Mouse (Mus musculus): ENCODE results near the gene Camk2b. TPM values are rescaled to one million over a fixed set of nuclear protein-coding genes. Genes with fewer than 3 reads are reported as not detected.

The Camk2b gene
- polyA plus RNA-seq, 1 experiment, result 3.4 TPM

GRCm38 (mm10) chr11:5980561-5980960, 85.6 kb downstream of the Camk2b start:
- Histone ChIP-seq H3K4me1 (ENCODE audit: control insufficient read depth, insufficient read depth, low read length) (no peaks in the 10 kb centered on the region; the same call in 1 of the 2 replicates), H3K27me3 (ENCODE audit: control insufficient read depth, insufficient read depth, low read length) (no peaks in the 10 kb centered on the region), H3K4me3 (ENCODE audit: control insufficient read depth, low read depth, low read length) (no peak overlapping the region), H3K27ac (ENCODE audit: control insufficient read depth, insufficient read depth, low read depth, low read length) (no peak overlapping the region), H3K36me3 (ENCODE audit: control insufficient read depth, insufficient read depth, low read length) (no peaks in the 10 kb centered on the region)
- no peak for TF ChIP-seq CTCF (IDR thresholded peaks at IDR 0.05; ENCODE audit: control insufficient read depth, insufficient read depth, insufficient replicate concordance, low read depth, low read length)
- no peak for TF ChIP-seq POLR2A (IDR thresholded peaks at IDR 0.05; ENCODE audit: control insufficient read depth, low read depth, low read length)

GRCm38 (mm10) chr11:5980108-5980507, 86.1 kb downstream of the Camk2b start:
- TF ChIP-seq CTCF (IDR thresholded peaks at IDR 0.05; ENCODE audit: control insufficient read depth, insufficient read depth, insufficient replicate concordance, low read depth, low read length) (no peak), POLR2A (IDR thresholded peaks at IDR 0.05; ENCODE audit: control insufficient read depth, low read depth, low read length) (no peak)
- H3K36me3 ChIP-seq (ENCODE audit: control insufficient read depth, insufficient read depth, low read length), result no peaks in the 10 kb centered on the region
- no peak overlapping the region for H3K27ac ChIP-seq (ENCODE audit: control insufficient read depth, insufficient read depth, low read depth, low read length)
- no peak overlapping the region for H3K4me3 ChIP-seq (ENCODE audit: control insufficient read depth, low read depth, low read length)
- no peaks in the 10 kb centered on the region; the same call in 1 of the 2 replicates for H3K4me1 ChIP-seq (ENCODE audit: control insufficient read depth, insufficient read depth, low read length)
- H3K27me3 ChIP-seq (ENCODE audit: control insufficient read depth, insufficient read depth, low read length), result no peaks in the 10 kb centered on the region

- TF ChIP-seq CTCF (IDR thresholded peaks at IDR 0.05; ENCODE audit: control insufficient read depth, insufficient read depth, insufficient replicate concordance, low read depth, low read length) (0 out of 2 replicates have a peak, but pooled peaks have one; percentile 1), POLR2A (IDR thresholded peaks at IDR 0.05; ENCODE audit: control insufficient read depth, low read depth, low read length) (no peak)
- Histone ChIP-seq H3K4me3 (ENCODE audit: control insufficient read depth, low read depth, low read length) (no peak overlapping the region), H3K4me1 (ENCODE audit: control insufficient read depth, insufficient read depth, low read length) (no peaks in the 10 kb centered on the region; the same call in 1 of the 2 replicates), H3K27ac (ENCODE audit: control insufficient read depth, insufficient read depth, low read depth, low read length) (no peak overlapping the region), H3K27me3 (ENCODE audit: control insufficient read depth, insufficient read depth, low read length) (no peaks in the 10 kb centered on the region), H3K36me3 (ENCODE audit: control insufficient read depth, insufficient read depth, low read length) (no peaks in the 10 kb centered on the region)
Observed at GRCm38 (mm10) chr11:5979088-5979487, 87.1 kb downstream of the Camk2b start.

DNA sequence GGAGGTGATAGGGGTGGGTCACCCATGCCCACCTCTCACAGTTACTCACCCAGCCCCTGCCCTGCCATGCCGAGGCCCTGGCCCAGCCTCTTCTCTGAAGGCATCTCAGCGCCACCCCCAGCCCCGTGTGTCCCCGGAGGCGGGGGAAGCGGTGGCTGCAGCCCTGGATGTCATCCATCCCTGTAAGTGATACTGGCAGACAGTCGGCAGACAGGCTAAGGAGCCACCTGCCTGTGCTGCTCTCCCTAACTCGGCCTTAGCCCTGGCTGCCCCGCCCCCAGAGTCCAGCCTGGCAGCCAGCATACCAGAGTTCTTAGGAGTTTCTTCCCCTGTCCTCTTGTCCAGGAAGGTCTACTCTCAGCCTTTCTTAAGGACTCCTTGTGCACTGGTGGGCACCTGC, 90.1 kb downstream of the Camk2b start:
- H3K4me3 ChIP-seq (ENCODE audit: control insufficient read depth, low read depth, low read length), result no peak overlapping the region
- H3K27ac ChIP-seq (ENCODE audit: control insufficient read depth, insufficient read depth, low read depth, low read length), result no peak overlapping the region
- TF ChIP-seq POLR2A (IDR thresholded peaks at IDR 0.05; ENCODE audit: control insufficient read depth, low read depth, low read length) (no peak), CTCF (IDR thresholded peaks at IDR 0.05; ENCODE audit: control insufficient read depth, insufficient read depth, insufficient replicate concordance, low read depth, low read length) (no peak)
- no peaks in the 10 kb centered on the region for H3K27me3 ChIP-seq (ENCODE audit: control insufficient read depth, insufficient read depth, low read length)
- peaks cover 7% of the 10 kb centered on the region for H3K4me1 ChIP-seq (ENCODE audit: control insufficient read depth, insufficient read depth, low read length)
- no peaks in the 10 kb centered on the region for H3K36me3 ChIP-seq (ENCODE audit: control insufficient read depth, insufficient read depth, low read length)

- Histone ChIP-seq H3K4me1 (ENCODE audit: control insufficient read depth, insufficient read depth, low read length) (peaks cover 7% of the 10 kb centered on the region), H3K27ac (ENCODE audit: control insufficient read depth, insufficient read depth, low read depth, low read length) (no peak overlapping the region), H3K27me3 (ENCODE audit: control insufficient read depth, insufficient read depth, low read length) (no peaks in the 10 kb centered on the region), H3K36me3 (ENCODE audit: control insufficient read depth, insufficient read depth, low read length) (no peaks in the 10 kb centered on the region), H3K4me3 (ENCODE audit: control insufficient read depth, low read depth, low read length) (no peak overlapping the region)
- TF ChIP-seq POLR2A (IDR thresholded peaks at IDR 0.05; ENCODE audit: control insufficient read depth, low read depth, low read length), result no peak
Observed at GRCm38 (mm10) chr11:5975068-5975467, 91.1 kb downstream of the Camk2b start.

GRCm38 (mm10) chr11:5974053-5974452, 92.1 kb downstream of the Camk2b start:
- H3K4me1 ChIP-seq (ENCODE audit: control insufficient read depth, insufficient read depth, low read length), result peaks cover 7% of the 10 kb centered on the region
- H3K4me3 ChIP-seq (ENCODE audit: control insufficient read depth, low read depth, low read length), result no peak overlapping the region
- no peak for TF ChIP-seq POLR2A (IDR thresholded peaks at IDR 0.05; ENCODE audit: control insufficient read depth, low read depth, low read length)
- no peak for TF ChIP-seq CTCF (IDR thresholded peaks at IDR 0.05; ENCODE audit: control insufficient read depth, insufficient read depth, insufficient replicate concordance, low read depth, low read length)
- H3K27me3 ChIP-seq (ENCODE audit: control insufficient read depth, insufficient read depth, low read length), result no peaks in the 10 kb centered on the region
- no peaks in the 10 kb centered on the region for H3K36me3 ChIP-seq (ENCODE audit: control insufficient read depth, insufficient read depth, low read length)
- H3K27ac ChIP-seq (ENCODE audit: control insufficient read depth, insufficient read depth, low read depth, low read length), result no peak overlapping the region

- Histone ChIP-seq H3K4me1 (ENCODE audit: control insufficient read depth, insufficient read depth, low read length) (peaks cover 7% of the 10 kb centered on the region), H3K4me3 (ENCODE audit: control insufficient read depth, low read depth, low read length) (no peak overlapping the region), H3K27ac (ENCODE audit: control insufficient read depth, insufficient read depth, low read depth, low read length) (no peak overlapping the region), H3K27me3 (ENCODE audit: control insufficient read depth, insufficient read depth, low read length) (no peaks in the 10 kb centered on the region), H3K36me3 (ENCODE audit: control insufficient read depth, insufficient read depth, low read length) (no peaks in the 10 kb centered on the region)
- TF ChIP-seq CTCF (IDR thresholded peaks at IDR 0.05; ENCODE audit: control insufficient read depth, insufficient read depth, insufficient replicate concordance, low read depth, low read length) (no peak), POLR2A (IDR thresholded peaks at IDR 0.05; ENCODE audit: control insufficient read depth, low read depth, low read length) (no peak)
Observed at GRCm38 (mm10) chr11:5973151-5973550, 93.0 kb downstream of the Camk2b start.

DNA sequence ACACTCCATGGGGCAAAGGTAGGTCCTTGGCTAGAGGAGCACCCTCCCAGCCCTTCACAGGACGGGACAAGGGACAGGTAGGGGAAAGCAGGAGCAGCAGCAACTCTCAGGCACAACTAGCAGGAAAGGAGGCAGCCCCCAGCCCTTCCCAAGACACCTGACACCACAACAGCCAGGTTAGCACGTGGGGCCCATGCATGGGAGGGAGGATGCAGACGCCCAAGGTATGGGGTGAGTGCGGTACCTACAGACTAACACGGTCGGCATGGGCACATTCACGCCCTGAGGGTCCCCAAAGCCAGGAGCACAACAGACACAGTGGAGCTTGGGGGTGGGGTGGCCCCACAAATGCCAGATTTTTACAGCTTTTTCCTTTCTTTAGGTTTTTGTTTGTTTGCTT, 95.0 kb downstream of the Camk2b start:
- Histone ChIP-seq H3K36me3 (ENCODE audit: control insufficient read depth, insufficient read depth, low read length) (peaks cover 1% of the 10 kb centered on the region), H3K27me3 (ENCODE audit: control insufficient read depth, insufficient read depth, low read length) (no peaks in the 10 kb centered on the region), H3K4me3 (ENCODE audit: control insufficient read depth, low read depth, low read length) (no peak overlapping the region), H3K27ac (ENCODE audit: control insufficient read depth, insufficient read depth, low read depth, low read length) (no peak overlapping the region), H3K4me1 (ENCODE audit: control insufficient read depth, insufficient read depth, low read length) (peaks cover 7% of the 10 kb centered on the region)
- TF ChIP-seq CTCF (IDR thresholded peaks at IDR 0.05; ENCODE audit: control insufficient read depth, insufficient read depth, insufficient replicate concordance, low read depth, low read length), result no peak
